Mouse (Mus musculus): ENCODE data around the gene Cspg4.

The Cspg4 gene

DNA sequence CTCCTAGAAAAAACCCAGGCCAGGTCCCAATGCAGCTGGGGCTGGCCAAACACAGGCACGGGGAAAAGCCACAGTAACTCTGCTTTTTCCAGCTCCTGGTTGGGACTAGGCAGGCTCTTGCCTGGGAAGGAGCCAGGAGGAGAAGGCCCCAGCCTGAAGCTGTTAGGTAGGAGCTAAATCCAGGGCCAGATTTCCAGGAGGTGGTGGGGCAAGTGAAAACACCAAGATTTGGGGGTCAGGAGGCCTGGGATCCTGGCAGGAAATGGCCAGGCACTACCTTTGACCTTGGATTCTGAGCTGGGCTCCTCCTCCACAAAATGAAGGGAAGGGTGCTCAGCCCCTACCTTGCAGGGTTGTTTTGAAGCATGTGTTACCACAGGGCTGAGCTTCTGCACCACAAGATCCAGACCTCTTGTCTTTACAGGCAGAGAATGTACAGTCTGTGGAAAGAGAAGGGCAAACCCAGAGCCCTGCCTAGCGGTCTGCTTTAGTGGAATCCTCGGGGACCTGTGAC is 560 bp upstream of the Cspg4 start, which contains the start of gene Odf3l1:
TSS of gene Odf3l1 (minus strand) at position 464 of the 514 bp plus-strand sequence.
- in situ Hi-C loops (cut with MboI): no loop called here

GRCm38 (mm10) chr9:56865673-56866400 is 1.0 kb downstream of the Cspg4 start:
- in situ Hi-C loops (cut with MboI): no loop called here

DNA sequence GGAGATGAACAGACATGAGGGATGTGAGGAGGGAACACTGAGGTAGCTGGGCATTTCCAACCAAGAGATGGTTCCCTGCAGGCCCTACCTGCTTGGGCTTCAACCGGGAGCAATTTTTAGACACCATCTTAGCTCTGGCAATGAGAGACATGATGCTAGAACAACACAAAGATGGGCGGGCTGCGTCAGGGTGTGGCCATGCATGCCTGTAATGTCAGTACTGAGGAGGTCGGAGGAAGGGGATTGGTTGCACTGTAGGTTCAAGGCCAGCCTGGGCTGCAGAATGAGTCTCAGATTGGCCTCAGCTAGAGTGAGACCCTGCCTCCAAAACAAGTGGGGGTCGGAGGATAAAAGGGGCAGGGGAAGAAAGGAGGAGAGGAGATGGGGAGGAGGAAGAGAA is 1.6 kb downstream of the Cspg4 start:
- in situ Hi-C loops (cut with MboI): no loop called here

DNA sequence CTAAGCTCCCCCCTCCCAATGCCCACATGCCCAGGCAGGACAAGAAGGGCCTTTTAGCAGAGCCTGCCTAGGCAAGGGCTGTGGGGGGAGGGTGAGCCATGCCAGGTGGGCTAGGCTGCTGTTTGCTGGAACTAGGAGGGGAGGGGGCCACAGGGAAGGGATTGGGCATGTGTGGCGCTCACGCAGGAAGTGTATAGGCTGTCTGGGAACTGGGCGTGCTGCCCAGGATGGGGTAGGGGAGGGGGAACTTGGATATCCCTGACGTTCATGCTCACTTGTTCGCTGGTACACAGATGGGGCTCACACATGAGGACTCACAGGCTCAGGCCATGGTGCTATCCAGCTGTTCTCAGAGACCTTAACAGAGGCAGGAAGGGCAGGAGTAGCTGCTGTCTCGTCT is 3.5 kb downstream of the Cspg4 start:
- in situ Hi-C loops (cut with MboI): no loop called here

DNA sequence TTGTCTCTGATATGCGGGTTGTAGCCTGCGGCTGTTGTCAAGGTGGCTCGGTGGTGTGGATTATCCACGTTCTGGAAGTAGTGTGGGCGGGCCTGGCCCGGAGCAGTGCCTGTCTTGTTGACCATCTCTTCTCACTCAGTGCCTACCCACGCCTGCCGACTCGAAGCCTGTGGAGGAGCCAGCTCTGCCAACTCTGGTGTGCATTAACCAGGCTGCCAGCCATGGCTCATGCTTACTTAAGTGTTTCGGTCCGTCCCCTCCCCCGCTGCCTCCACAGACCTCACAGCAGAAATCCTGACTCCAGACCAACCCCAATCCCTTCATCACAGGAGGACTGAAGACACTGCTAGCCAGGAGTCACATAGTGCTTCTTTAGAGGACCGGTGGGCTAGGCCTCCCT is 4.7 kb downstream of the Cspg4 start:
- in situ Hi-C loops (cut with MboI): no loop called here

DNA sequence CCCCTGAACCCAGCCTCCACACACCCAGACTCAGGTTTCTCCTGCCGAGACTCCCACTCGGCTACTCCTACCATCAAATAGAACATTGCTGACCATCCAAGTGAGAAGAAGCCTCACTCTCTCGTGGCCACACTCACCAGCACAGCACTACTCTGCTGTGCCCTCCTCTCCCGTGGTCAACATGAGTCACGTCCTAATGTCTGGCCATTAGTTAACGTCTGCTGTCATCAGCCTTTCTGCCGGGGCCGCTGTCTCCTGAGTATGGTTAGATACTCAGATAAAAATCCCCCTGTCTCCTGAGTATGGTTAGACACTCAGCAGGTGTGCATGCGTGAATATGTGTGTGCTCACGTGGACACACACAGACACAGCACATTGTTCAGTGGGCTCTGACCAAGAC is 5.9 kb downstream of the Cspg4 start:
- in situ Hi-C loops (cut with MboI): no loop called here

- in situ Hi-C loops (cut with MboI): no loop called here
These were observed 6.4 kb downstream of the Cspg4 start for GRCm38 (mm10) chr9:56871191-56871590.

DNA sequence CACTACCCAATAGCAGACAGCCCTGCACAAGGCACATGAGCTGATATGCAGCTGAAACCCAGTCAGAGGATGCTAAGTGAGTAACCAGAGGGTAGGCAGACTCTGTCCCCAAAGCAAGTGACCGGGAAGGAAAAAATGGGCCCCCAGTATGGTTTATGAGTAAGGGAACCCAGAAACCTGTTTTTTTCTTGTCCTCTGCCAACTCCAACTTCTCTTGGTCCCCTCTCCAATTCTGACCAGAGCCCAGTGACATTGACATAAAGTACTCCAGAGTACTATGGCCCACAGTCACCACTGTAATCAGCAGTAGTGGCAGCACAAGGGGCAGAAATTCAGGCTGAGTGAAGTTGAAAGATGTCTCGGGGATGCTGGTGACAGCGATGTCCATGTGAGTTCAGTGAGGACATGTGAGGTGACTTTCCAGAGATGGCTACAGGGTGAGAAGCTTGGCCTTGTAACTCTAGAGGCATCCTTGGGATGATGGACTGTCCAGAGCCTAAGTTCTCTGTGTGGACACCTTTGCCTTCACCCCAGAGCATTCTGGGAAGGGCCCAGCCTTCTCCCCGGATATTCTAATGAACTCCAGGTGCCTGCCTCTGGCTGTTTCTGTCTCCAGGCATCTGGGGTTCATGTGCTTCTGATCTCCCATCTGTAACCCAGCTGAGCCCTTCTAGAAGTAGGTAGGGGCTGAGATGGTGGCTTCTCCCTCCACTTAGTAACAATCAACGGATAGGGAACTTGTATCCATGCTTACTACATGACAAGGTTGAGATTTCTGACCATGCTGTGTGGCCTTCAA is 7.5 kb downstream of the Cspg4 start:
- in situ Hi-C loops (cut with MboI): no loop called here

GRCm38 (mm10) chr9:56873097-56873496 is 8.3 kb downstream of the Cspg4 start:
- in situ Hi-C loops (cut with MboI): no loop called here

- in situ Hi-C loops (cut with MboI): no loop called here
These were observed 12.0 kb downstream of the Cspg4 start for GRCm38 (mm10) chr9:56876784-56877183.

- in situ Hi-C loops (cut with MboI): no loop called here
These were observed 12.5 kb downstream of the Cspg4 start for GRCm38 (mm10) chr9:56877284-56877683.

GRCm38 (mm10) chr9:56880790-56881189 is 16.0 kb downstream of the Cspg4 start:
- in situ Hi-C loops (cut with MboI): no loop called here

DNA sequence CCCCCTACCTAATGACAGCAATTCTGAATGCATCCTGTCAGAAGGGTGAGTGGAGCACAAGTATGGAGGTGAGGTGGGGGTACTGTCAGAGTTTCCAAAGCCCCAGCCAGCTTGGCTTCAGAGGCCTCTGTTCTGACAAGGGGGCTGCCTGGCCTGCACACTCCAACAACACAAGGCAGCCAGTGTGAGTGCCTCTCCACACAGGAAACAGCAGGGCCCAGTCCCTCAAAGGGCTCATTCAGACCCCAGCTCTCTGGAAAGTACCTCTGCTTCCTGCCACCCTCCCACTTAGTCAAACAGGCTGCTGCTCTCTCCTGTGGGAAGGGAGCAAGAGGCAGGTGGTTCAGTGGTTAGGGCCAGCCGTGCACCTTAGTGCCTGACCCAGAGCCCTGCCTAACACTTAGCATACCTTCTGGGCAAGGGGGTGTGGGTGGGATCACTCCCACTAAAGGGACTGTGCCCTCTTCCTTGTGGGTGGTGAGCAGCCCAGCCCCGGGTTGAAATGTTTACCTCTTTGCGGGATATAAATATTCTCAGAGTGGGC is 16.8 kb downstream of the Cspg4 start:
- in situ Hi-C loops (cut with MboI): no loop called here

DNA sequence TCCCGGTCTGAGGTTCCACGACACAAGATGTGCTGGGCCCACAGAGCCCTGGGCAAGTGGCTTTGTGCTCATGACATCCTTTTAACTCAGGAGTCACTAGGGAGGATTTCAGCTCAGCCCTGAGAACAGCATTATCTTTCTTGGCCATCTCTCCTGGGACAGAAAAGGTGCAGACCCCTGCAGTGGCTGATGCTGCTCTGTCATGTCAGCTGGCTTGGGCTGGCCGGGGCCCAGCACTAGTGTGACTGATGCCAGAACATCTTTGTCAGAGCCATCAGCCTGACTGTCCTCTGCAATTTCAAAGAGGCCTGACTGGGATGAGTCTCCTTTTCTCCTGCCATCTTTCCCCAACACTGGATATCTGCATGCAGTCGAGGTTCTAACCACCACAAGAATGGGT is 17.4 kb downstream of the Cspg4 start:
- in situ Hi-C loops (cut with MboI): no loop called here

GRCm38 (mm10) chr9:56882818-56883217 is 18.0 kb downstream of the Cspg4 start:
- in situ Hi-C loops (cut with MboI): no loop called here

DNA sequence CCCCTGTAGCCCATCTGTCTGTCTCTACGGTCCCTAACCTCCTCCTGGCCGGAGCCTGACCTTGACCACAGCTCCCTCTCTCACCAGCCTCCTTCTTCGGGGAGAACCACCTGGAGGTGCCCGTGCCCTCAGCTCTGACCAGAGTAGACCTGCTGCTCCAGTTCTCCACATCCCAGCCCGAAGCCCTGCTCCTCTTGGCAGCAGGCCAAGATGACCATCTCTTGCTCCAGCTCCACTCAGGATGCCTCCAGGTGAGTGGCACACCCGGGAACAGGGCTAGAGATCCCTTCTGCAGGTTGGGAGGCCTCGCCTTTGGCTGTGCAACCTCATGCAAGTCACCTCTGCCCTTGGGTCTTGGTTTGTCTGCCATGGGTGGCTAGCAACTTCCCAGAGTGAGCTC is 18.6 kb downstream of the Cspg4 start:
- in situ Hi-C loops (cut with MboI): no loop called here

DNA sequence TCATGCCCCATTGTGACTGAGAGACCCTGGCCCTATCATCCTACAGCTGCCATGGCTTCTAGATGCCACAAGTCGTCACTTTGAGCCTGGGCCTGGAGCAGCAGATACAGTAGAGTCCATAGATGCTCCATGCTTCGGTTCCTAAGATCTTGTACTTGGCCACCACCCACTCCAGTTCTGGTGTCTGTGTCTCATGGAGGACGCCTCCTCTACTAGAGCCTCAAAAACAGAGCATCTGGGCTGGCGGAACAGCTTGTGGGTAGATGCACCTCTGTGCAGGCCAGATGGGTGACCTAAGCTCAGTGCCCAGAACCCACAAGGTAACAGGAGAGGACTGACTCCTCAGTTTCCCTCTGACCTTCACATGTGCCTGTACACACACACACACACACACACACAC is 19.5 kb downstream of the Cspg4 start:
- in situ Hi-C loops (cut with MboI): no loop called here

- in situ Hi-C loops (cut with MboI): no loop called here
These were observed 21.3 kb downstream of the Cspg4 start for GRCm38 (mm10) chr9:56886113-56886512.

DNA sequence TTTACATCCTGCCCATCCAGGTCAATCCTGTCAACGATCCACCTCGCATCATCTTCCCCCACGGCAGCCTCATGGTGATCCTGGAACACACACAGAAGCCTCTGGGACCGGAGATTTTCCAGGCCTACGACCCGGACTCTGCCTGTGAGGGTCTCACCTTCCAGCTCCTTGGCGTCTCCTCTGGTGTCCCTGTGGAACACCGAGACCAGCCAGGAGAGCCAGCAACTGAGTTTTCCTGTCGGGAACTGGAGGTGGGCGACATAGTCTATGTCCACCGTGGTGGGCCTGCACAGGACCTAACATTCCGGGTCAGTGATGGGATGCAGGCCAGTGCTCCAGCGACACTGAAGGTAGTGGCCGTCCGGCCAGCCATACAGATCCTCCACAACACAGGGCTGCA is 21.8 kb downstream of the Cspg4 start:
- in situ Hi-C loops (cut with MboI): no loop called here

- in situ Hi-C loops (cut with MboI): no loop called here
These were observed 22.7 kb downstream of the Cspg4 start for GRCm38 (mm10) chr9:56887581-56887980.

DNA sequence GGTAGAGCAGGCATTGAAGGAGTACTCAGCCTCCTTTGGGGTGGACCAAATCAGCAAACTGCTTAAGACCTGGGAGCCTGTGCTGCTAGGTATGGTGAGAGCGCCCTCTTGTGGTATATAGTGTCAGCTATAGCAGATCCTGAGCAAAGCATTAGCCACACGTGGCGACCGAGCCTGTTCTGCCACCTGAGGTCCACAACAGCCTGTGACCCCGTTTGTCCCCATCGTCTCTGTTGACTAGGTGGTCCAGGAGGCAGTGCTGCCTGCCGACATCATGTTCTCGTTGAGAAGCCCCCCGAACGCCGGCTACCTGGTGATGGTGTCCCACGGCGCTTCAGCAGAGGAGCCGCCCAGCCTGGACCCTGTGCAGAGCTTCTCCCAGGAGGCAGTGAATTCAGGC is 25.0 kb downstream of the Cspg4 start:
- in situ Hi-C loops (cut with MboI): no loop called here

DNA sequence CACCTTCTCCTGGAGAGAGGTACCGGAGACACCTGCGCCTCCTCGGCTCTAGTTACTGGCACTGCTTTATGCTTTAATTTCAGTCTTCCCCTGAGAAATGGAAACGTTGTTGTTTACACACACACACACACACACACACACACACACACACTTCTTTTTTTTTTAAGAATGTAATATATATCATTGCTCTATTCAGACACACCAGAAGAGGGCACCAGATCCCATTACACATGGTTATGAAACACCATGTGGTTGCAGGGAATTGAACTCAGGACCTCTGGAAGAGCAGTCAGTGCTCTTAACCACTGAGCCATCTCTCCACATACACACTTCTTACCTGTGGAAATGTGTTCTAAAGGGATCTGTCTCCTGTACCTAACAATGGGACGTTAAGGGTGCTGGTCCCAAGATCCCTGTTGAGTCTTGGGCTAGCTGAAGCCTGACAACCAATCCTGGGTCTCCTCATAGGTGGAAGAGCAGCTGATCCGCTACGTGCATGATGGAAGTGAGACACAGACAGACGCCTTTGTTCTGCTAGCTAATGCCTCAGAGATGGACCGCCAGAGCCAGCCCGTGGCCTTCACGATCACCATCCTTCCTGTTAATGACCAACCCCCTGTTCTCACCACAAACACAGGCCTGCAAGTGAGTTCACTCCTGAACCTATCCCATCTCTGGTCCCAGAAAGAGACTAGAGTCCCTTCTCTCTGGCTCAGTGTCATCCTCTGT is 25.9 kb downstream of the Cspg4 start:
- in situ Hi-C loops (cut with MboI): no loop called here

All from mature B cell (primary cell).